Mouse (Mus musculus) forebrain, embryonic 12.5 days (tissue): Measurements from ENCODE around the gene Uhrf1. TPM values are rescaled to one million over a fixed set of nuclear protein-coding genes. Genes with fewer than 3 reads are reported as not detected.

Experiments used
- ATAC-seq: fragments of 200-750 bp; cut with Nextera tagmentation; 2 replicates; pipeline ENCODE4 v1.8.0; 2017; ENCODE audit warnings: moderate TSS enrichment; ENCODE audit not compliant: low FRiP score
- H3K27ac ChIP-seq: fragments of 300-500 bp; sonication (generic); 2 replicates; pipeline ENCODE4 v1.5.1; 2016; ENCODE audit warnings: mild to moderate bottlenecking
- H3K27me3 ChIP-seq: fragments of 300-500 bp; sonication (generic); 2 replicates; pipeline ENCODE4 v1.6.1; 2016; ENCODE audit warnings: mild to moderate bottlenecking
- H3K36me3 ChIP-seq: fragments of 300-500 bp; sonication (generic); replicated peaks from 2 replicates; pipeline ENCODE4 v1.6.1; 2016; ENCODE audit warnings: mild to moderate bottlenecking
- H3K4me1 ChIP-seq: fragments of 300-500 bp; sonication (generic); 2 replicates; pipeline ENCODE4 v1.6.1; 2016
- H3K4me2 ChIP-seq: fragments of 300-500 bp; sonication (generic); 2 replicates; pipeline ENCODE4 v1.6.1; 2016; ENCODE audit warnings: mild to moderate bottlenecking, moderate library complexity
- H3K4me3 ChIP-seq: fragments of 300-500 bp; sonication (generic); replicated peaks from 2 replicates; pipeline ENCODE4 v1.5.1; 2016; ENCODE audit warnings: mild to moderate bottlenecking
- H3K9ac ChIP-seq: fragments of 300-500 bp; sonication (generic); 2 replicates; pipeline ENCODE4 v1.6.1; 2016; ENCODE audit warnings: mild to moderate bottlenecking
- H3K9me3 ChIP-seq: fragments of 300-500 bp; sonication (generic); 2 replicates; pipeline ENCODE4 v1.6.1; 2016
- WGBS: fragments of 180-500 bp; shearing (Covaris S2); methylation state at CpG from one replicate; pipeline ENCODE4 v1.1.7; 2016; 5-methylcytosine and 5-hydroxymethylcytosine counted together
- polyA plus RNA-seq: library from polyadenylated mRNA; unstranded; fragments of >200 nt; fragmentation: Nextera tagmentation; extraction: Ambion mirVana; gene quantifications from 2 replicates; pipeline ENCODE4 v1.2.1, GENCODE M21; 2016

Gene Uhrf1
- polyA plus RNA-seq, 1 experiment from 2014 or later = 187 TPM

DNA sequence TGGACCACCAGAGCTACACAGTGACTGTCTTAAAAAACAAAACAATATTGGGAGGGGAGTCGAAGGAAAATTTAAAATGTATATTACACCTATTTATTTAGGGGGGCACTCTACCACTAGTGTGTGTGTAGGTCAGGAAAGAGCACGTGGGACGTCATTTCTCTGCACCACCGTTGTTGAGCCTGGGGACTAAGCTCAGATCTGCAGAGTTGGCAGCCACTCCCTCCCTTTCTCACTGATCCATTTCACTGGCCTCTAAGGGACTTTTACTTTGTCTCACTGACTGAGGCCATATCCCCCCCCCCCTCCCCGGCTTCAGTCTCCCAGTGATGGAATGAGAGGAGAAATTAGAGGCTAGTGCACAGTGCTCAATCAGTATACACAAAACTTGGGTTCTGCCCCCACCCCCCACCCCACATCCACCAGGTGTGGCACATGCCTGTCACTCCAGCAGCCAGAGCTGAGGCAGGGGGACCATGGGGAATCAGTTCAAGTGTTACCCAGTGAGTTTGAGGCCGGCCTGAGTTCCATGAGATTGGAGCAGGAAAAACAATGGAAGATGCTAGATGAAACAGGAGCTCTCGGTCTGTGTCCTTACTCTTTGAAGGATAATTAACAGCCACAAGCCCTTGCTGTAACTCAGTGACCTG is 11.2 kb upstream of the Uhrf1 start:
- ATAC-seq = no peak
- H3K4me3 ChIP-seq = no peak overlapping the region

DNA sequence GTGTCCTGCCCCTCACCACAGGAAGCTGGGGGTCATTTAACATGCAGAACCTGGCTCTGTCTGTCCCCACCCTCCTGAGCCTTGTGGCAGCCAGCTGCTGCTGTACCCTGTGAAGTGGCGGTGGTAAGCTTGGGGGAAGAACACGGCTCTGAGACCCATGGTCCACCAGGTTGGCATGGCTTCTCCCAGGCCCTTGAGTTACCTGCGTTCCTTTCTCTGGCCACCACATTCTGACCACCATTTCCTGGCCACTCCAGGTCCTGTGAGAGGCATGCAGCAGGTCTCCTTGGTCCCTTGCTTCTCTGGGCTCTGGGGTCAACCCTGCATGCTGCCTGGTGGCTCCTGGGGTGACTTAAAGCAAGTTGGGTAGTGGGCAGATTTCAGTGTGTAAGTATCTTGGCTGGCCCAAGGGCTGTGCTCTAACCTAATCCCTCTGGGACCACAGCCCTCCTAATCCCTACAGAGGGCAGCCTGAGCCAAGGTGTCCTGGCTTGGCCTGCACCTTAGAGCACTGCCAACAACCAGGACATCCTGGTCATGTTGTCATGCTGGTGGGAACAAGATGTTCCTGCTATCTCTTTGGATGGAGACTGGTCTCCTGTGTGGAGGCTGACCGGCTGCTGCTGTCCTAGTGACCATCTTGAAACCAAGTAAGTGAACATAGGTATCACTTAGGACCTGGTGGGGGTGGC is 10.4 kb upstream of the Uhrf1 start, which contains the start of gene Plin3:
Plin3 (minus strand) TSS at position 343 of the 692 bp plus-strand sequence.
- H3K36me3 ChIP-seq = no peaks in the 10 kb centered on the region
- H3K27me3 ChIP-seq = no peaks in the 10 kb centered on the region; the same call in 1 of the 2 replicates
- WGBS = 87% methylated on average over 4 of the region's 4 CpGs
- H3K4me1 ChIP-seq = peaks cover 37% of the 10 kb centered on the region
- ATAC-seq = no peak
- H3K9ac ChIP-seq = no peak within 1 kb of the TSS
- H3K27ac ChIP-seq = peak within 1 kb of the TSS; percentile 85; the same call in 1 of the 2 replicates
- no peaks in the 10 kb centered on the region for H3K9me3 ChIP-seq
- no peak within 1 kb of the TSS for H3K4me2 ChIP-seq
- no peak within 1 kb of the TSS for H3K4me3 ChIP-seq

More for the DNA sequence above, 11.2 kb upstream of the Uhrf1 start:
- Histone ChIP-seq H3K9me3 (no peaks in the 10 kb centered on the region), H3K27ac (peak overlapping the region; percentile 85; the same call in 1 of the 2 replicates), H3K4me1 (peaks cover 39% of the 10 kb centered on the region), H3K27me3 (no peaks in the 10 kb centered on the region; the same call in 1 of the 2 replicates), H3K36me3 (no peaks in the 10 kb centered on the region), H3K9ac (no peak overlapping the region), H3K4me2 (peak overlapping the region; percentile 60; the same call in 1 of the 2 replicates)
- 53% methylated on average over 7 of the region's 7 CpGs for WGBS

- Histone ChIP-seq H3K4me1 (peaks cover 31% of the 10 kb centered on the region), H3K9ac (no peak overlapping the region), H3K4me3 (no peak overlapping the region), H3K27me3 (no peaks in the 10 kb centered on the region; the same call in 1 of the 2 replicates), H3K9me3 (no peaks in the 10 kb centered on the region), H3K4me2 (no peak overlapping the region), H3K27ac (no peak overlapping the region), H3K36me3 (no peaks in the 10 kb centered on the region)
- 94% methylated on average over 1 of the region's 1 CpGs for WGBS
- no peak for ATAC-seq
Observed at GRCm38 (mm10) chr17:56293291-56293690, 9.8 kb upstream of the Uhrf1 start.

- 89% methylated on average over 19 of the region's 19 CpGs for WGBS
- Histone ChIP-seq H3K4me2 (no peak overlapping the region), H3K9me3 (no peaks in the 10 kb centered on the region), H3K36me3 (no peaks in the 10 kb centered on the region), H3K27ac (no peak overlapping the region), H3K4me1 (peaks cover 25% of the 10 kb centered on the region), H3K9ac (no peak overlapping the region), H3K4me3 (no peak overlapping the region), H3K27me3 (no peaks in the 10 kb centered on the region; the same call in 1 of the 2 replicates)
- ATAC-seq = no peak
Observed at GRCm38 (mm10) chr17:56294241-56294640, 8.9 kb upstream of the Uhrf1 start.

GRCm38 (mm10) chr17:56296201-56296600 is 6.9 kb upstream of the Uhrf1 start:
- no peak overlapping the region for H3K27ac ChIP-seq
- no peaks in the 10 kb centered on the region for H3K36me3 ChIP-seq
- no peak overlapping the region for H3K4me3 ChIP-seq
- H3K4me1 ChIP-seq = peaks cover 6% of the 10 kb centered on the region
- H3K27me3 ChIP-seq = no peaks in the 10 kb centered on the region; the same call in 1 of the 2 replicates
- H3K9me3 ChIP-seq = no peaks in the 10 kb centered on the region
- H3K4me2 ChIP-seq = no peak overlapping the region
- no peak for ATAC-seq
- WGBS = 84% methylated on average over 1 of the region's 1 CpGs
- H3K9ac ChIP-seq = no peak overlapping the region

DNA sequence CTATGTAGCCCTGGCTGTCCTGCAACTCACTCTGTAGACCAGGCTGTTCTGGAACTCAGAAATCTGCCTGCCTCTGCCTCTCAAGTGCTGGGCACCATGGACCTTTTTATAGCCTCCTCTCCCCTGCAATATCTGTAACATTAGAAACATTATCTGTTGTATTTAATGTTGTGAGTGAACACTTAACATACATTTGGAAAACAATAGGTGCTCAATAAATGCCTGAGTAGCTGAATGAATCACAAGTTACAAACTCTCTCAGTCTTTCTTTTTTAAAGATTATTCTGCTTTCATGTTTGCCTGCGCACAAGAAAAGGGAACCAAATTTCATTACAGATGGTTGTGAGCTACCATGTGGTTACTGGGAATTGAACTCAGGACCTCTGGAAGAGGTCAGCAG is 4.9 kb upstream of the Uhrf1 start:
- no peak overlapping the region for H3K4me2 ChIP-seq
- H3K9me3 ChIP-seq = no peaks in the 10 kb centered on the region
- no peak overlapping the region for H3K4me3 ChIP-seq
- H3K27me3 ChIP-seq = no peaks in the 10 kb centered on the region; the same call in 1 of the 2 replicates
- no peak for ATAC-seq
- H3K4me1 ChIP-seq = peaks cover 9% of the 10 kb centered on the region
- no peak overlapping the region for H3K9ac ChIP-seq
- H3K36me3 ChIP-seq = no peaks in the 10 kb centered on the region
- H3K27ac ChIP-seq = no peak overlapping the region
- WGBS = 92% methylated on average over 1 of the region's 1 CpGs

- no peak for ATAC-seq
- 93% methylated on average over 9 of the region's 9 CpGs for WGBS
Observed at GRCm38 (mm10) chr17:56300186-56300585, 2.9 kb upstream of the Uhrf1 start, which contains the start of gene Arrdc5. TSS of gene Arrdc5 (minus strand) at chr17:56300286.

GRCm38 (mm10) chr17:56302363-56302996 is 641 bp upstream of the Uhrf1 start:
- H3K27me3 ChIP-seq = no peaks in the 10 kb centered on the region
- peak; percentile 37 for ATAC-seq
- peak overlapping the region; percentile 85; the same call in 1 of the 2 replicates for H3K4me3 ChIP-seq
- 0 out of 2 replicates have a peak overlapping the region, but pooled peaks have one; percentile 85 for H3K9ac ChIP-seq
- H3K27ac ChIP-seq = peak overlapping the region; percentile 91
- peak overlapping the region; percentile 96 for H3K4me2 ChIP-seq
- no peaks in the 10 kb centered on the region for H3K9me3 ChIP-seq
- WGBS = 23% methylated on average over 13 of the region's 13 CpGs
- peaks cover 43% of the 10 kb centered on the region for H3K4me1 ChIP-seq
- peaks cover 24% of the 10 kb centered on the region for H3K36me3 ChIP-seq

More at GRCm38 (mm10) chr17:56300186-56300585, 2.9 kb upstream of the Uhrf1 start, which contains the start of gene Arrdc5:
- no peak within 1 kb of the TSS for H3K27ac ChIP-seq
- no peaks in the 10 kb centered on the region; the same call in 1 of the 2 replicates for H3K27me3 ChIP-seq
- peaks cover 2% of the 10 kb centered on the region for H3K36me3 ChIP-seq
- no peak within 1 kb of the TSS for H3K4me3 ChIP-seq
- peaks cover 24% of the 10 kb centered on the region for H3K4me1 ChIP-seq
- no peak within 1 kb of the TSS for H3K4me2 ChIP-seq
- H3K9me3 ChIP-seq = no peaks in the 10 kb centered on the region
- H3K9ac ChIP-seq = no peak within 1 kb of the TSS

DNA sequence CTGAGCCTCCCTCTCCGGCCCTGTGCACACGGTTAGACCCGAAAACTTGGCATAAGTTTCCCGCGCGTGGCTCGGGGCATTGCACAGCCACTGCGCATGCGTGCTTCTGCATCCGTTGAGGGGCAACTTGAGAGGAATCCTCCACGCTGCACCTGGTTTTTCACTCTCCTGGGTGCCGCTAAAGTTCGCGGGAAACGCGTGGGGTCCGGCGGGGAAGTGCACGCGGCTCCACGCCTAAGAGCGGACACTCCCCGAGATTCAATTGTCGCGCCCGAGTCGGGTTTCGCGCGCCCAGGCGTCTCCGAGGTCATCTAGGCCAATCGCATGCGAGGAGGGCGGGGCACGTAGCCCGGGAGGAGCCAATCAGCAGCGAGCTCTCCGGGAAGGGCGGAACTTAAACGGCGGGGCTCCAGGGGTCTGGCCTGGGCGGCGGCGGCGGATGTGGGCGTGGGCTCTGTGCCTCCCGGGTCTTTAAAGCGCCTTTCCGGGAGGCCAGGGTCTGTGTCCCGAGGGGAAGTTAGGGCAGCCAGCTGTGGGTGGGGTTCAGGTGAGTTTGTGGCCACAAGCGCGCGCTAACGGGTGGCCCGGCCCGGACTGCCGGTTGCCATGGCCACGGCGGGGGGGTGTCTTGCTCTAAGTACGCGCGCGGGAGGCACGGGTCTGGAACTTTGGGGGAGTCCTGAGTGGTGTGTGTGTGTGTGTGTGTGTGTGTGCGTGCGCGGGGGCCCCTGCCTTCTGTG is 896 bp downstream of the Uhrf1 start:
- H3K4me3 ChIP-seq = peak overlapping the region; percentile 85
- H3K9me3 ChIP-seq = no peaks in the 10 kb centered on the region
- H3K36me3 ChIP-seq = peaks cover 39% of the 10 kb centered on the region
- H3K4me2 ChIP-seq = peak overlapping the region; percentile 96
- peaks cover 54% of the 10 kb centered on the region for H3K4me1 ChIP-seq
- under 1% methylated on average over 68 of the region's 68 CpGs for WGBS
- H3K9ac ChIP-seq = peak overlapping the region; percentile 85
- H3K27me3 ChIP-seq = no peaks in the 10 kb centered on the region
- H3K27ac ChIP-seq = peak overlapping the region; percentile 91
- ATAC-seq = peak; percentile 95

GRCm38 (mm10) chr17:56304718-56305117 is 1.6 kb downstream of the Uhrf1 start:
- H3K9ac ChIP-seq = peak overlapping the region; percentile 85
- WGBS = 16% methylated on average over 11 of the region's 11 CpGs
- H3K36me3 ChIP-seq = peaks cover 46% of the 10 kb centered on the region
- H3K27me3 ChIP-seq = no peaks in the 10 kb centered on the region
- H3K27ac ChIP-seq = 0 out of 2 replicates have a peak overlapping the region, but pooled peaks have one; percentile 19
- H3K4me3 ChIP-seq = peak overlapping the region; percentile 85
- H3K4me1 ChIP-seq = peaks cover 54% of the 10 kb centered on the region
- no peak for ATAC-seq
- no peaks in the 10 kb centered on the region for H3K9me3 ChIP-seq
- H3K4me2 ChIP-seq = peak overlapping the region; percentile 96

- H3K4me1 ChIP-seq = peaks cover 54% of the 10 kb centered on the region
- H3K27me3 ChIP-seq = no peaks in the 10 kb centered on the region
- H3K4me3 ChIP-seq = peak overlapping the region; percentile 85
- peaks cover 50% of the 10 kb centered on the region for H3K36me3 ChIP-seq
- no peak for ATAC-seq
- 32% methylated on average over 8 of the region's 9 CpGs for WGBS
- no peaks in the 10 kb centered on the region for H3K9me3 ChIP-seq
- peak overlapping the region; percentile 85 for H3K9ac ChIP-seq
- peak overlapping the region; percentile 96 for H3K4me2 ChIP-seq
- 0 out of 2 replicates have a peak overlapping the region, but pooled peaks have one; percentile 5 for H3K27ac ChIP-seq
Observed at GRCm38 (mm10) chr17:56305156-56305555, 2.0 kb downstream of the Uhrf1 start.
